Mouse (Mus musculus): ENCODE results near the gene Fry. TPM values are rescaled to one million over a fixed set of nuclear protein-coding genes. Genes with fewer than 3 reads are reported as not detected.
A peak's percentile ranks its signal among the peaks of the same experiment; 100 is the strongest.

Fry gene
- polyA plus RNA-seq, 1 experiment from 2014 or later: 51.4 TPM

DNA sequence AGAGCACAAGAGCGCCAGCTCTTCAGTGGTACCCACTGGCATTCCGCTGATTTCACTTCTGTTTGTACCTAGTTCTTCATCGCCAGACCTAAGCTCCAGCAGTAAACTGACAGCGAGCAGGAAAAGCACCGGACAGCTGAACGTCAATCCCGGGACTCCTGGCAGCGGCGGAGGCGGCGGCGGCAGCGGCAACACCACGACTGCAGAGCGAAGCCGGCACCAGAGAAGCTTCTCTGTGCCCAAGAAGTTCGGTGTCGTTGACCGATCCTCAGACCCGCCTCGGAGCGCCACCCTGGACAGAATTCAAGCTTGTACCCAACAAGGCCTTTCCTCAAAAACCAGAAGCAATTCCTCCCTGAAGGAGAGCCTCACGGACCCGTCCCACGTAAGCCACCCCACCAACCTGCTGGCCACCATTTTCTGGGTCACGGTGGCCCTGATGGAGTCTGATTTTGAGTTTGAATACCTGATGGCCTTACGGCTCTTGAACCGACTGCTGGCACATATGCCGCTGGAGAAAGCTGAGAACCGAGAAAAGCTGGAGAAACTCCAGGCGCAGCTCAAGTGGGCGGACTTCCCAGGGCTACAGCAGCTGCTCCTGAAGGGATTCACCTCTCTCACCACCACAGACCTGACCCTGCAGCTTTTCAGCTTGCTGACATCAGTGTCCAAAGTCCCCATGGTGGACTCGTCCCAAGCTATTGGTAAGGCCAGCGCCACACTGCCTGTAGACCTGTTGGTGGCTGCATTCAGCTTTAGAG lies 318.4 kb downstream of the Fry start:
- H3K4me1 ChIP-seq: no peaks in the 10 kb centered on the region
- H3K27ac ChIP-seq (replicated peaks): no peak overlapping the region
- 28% methylated on average over 34 of the region's 34 CpGs for WGBS
- H3K4me2 ChIP-seq: peak overlapping the region; percentile 44
- H3K9me3 ChIP-seq (replicated peaks): no peaks in the 10 kb centered on the region
- H3K27me3 ChIP-seq (replicated peaks): no peaks in the 10 kb centered on the region
- H3K36me3 ChIP-seq: peaks cover 78% of the 10 kb centered on the region
- ATAC-seq (ENCODE audit: low FRiP score): no peak
- no peak overlapping the region for H3K4me3 ChIP-seq (replicated peaks)
- H3K9ac ChIP-seq (replicated peaks): no peak overlapping the region

DNA sequence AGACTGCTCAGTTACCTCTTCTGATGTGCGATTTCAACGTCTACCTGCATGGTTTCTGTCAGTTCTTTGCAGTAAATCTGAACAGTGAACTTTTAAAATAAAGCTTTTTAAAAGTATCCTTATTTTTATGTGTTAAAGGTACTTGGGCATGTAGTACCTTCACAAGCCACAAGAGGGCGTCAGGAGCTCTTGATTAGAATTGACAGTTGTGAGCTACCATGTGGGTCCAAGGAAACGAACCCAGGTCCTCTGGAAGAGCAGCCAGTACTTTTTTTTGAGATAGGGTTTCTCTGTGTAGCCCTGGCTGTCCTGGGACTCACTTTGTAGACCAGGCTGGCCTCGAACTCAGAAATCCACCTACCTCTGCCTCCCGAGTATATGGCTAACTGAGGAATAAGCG lies 323.2 kb downstream of the Fry start:
- Histone ChIP-seq H3K27ac (replicated peaks) (no peak overlapping the region), H3K9ac (replicated peaks) (no peak overlapping the region), H3K4me2 (no peak overlapping the region), H3K27me3 (replicated peaks) (no peaks in the 10 kb centered on the region), H3K9me3 (replicated peaks) (no peaks in the 10 kb centered on the region), H3K4me3 (replicated peaks) (no peak overlapping the region), H3K4me1 (no peaks in the 10 kb centered on the region), H3K36me3 (peaks cover 60% of the 10 kb centered on the region)
- 44% methylated on average over 7 of the region's 7 CpGs for WGBS
- ATAC-seq (ENCODE audit: low FRiP score): no peak

DNA sequence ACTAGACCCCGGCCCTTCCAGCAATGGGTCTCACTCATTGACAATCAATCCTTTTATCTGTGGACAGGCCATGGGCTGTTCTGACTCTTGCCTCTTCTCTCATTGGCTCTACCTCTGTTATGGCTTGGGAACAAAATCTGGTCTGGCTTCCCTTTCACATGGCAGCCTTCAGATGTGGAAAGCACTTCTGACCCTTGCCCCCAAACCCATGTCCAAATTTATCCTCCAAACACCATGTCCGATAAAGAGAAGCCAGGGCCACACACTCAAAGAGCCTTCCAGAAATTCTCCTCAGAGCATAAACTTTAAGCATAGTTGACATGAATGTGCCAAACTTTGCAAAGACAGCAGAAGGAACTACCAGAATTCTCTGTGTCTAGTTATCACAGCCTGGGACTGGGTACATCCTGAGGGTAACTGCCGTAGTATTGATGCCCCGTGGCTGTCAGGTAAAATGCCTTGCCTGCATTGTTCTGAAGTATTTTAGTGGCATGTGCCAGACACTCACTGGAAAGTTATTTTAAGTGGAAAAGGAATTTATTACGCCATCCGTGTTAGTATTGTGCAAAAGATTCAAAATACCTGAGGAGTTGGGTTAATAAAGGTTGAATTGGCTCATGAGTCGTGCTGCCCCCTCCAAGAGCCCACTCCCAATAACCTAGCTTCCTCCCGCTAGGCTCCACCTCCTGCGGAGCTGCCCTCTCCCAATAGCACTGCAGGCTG lies 333.0 kb downstream of the Fry start:
- Histone ChIP-seq H3K27me3 (replicated peaks) (no peaks in the 10 kb centered on the region), H3K9me3 (replicated peaks) (0 out of 2 replicates have a peak, but pooled peaks cover 4% of the 10 kb centered on the region), H3K4me3 (replicated peaks) (no peak overlapping the region), H3K36me3 (peaks cover 94% of the 10 kb centered on the region), H3K9ac (replicated peaks) (no peak overlapping the region), H3K4me1 (no peaks in the 10 kb centered on the region), H3K27ac (replicated peaks) (no peak overlapping the region), H3K4me2 (no peak overlapping the region)
- WGBS: 87% methylated on average over 9 of the region's 9 CpGs
- no peak for ATAC-seq (ENCODE audit: low FRiP score)

DNA sequence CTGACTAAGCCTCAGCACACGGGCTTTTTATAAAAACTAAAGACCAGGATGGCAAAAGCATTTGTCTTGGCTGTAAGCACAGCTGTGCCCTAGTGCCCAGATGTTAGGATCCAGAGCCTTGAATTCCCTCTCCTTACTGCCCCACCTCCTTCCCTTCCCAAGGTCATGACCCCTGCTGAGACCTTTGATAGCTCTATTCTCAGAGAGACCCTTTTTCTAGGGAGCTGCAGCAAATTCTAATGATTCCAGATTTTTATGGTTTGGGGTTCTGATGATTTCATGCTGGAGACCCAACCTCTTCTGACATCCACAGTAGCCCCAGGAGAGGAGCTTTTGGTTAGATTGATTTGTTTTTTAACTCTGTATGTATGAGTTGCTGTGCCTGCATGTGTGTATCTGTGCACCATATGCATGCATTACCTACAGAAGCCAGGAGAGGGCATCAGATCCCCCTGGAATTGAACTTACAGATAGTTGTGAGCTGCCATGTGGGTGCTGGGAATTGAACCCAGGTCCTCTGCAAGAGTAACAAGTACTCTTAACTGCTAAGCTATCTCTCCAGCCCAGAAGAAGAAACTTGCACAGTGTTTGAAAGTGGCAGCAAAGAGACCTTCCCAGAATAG lies 333.7 kb downstream of the Fry start:
- H3K9me3 ChIP-seq (replicated peaks): 0 out of 2 replicates have a peak, but pooled peaks cover 4% of the 10 kb centered on the region
- ATAC-seq (ENCODE audit: low FRiP score): no peak
- no peaks in the 10 kb centered on the region for H3K4me1 ChIP-seq
- peaks cover 92% of the 10 kb centered on the region for H3K36me3 ChIP-seq
- no peak overlapping the region for H3K27ac ChIP-seq (replicated peaks)
- H3K4me3 ChIP-seq (replicated peaks): no peak overlapping the region
- H3K9ac ChIP-seq (replicated peaks): no peak overlapping the region
- 61% methylated on average over 1 of the region's 1 CpGs for WGBS
- H3K27me3 ChIP-seq (replicated peaks): no peaks in the 10 kb centered on the region
- no peak overlapping the region for H3K4me2 ChIP-seq

DNA sequence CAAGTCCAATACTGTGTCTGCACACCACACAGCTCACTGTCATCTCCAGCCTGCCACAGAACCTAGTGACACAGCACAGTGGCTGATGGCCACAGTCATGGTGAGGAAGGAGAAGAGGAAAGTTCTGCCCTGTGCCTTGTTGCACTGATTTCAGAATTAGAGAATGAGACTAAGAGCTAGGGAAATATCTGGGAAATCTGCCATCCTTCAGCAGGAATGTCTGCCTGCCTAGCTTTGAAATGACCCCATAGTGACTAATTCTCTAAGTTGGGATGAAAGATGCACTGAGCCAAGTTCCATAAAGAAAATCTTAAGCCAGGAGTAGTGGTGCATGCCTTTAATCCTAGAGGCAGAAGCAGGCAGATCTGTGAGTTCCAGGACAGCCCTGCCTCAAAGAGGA lies 334.2 kb downstream of the Fry start:
- Histone ChIP-seq H3K4me2 (no peak overlapping the region), H3K9ac (replicated peaks) (no peak overlapping the region), H3K4me1 (no peaks in the 10 kb centered on the region), H3K36me3 (peaks cover 91% of the 10 kb centered on the region), H3K27me3 (replicated peaks) (no peaks in the 10 kb centered on the region), H3K27ac (replicated peaks) (no peak overlapping the region), H3K9me3 (replicated peaks) (0 out of 2 replicates have a peak, but pooled peaks cover 4% of the 10 kb centered on the region), H3K4me3 (replicated peaks) (no peak overlapping the region)
- no peak for ATAC-seq (ENCODE audit: low FRiP score)

DNA sequence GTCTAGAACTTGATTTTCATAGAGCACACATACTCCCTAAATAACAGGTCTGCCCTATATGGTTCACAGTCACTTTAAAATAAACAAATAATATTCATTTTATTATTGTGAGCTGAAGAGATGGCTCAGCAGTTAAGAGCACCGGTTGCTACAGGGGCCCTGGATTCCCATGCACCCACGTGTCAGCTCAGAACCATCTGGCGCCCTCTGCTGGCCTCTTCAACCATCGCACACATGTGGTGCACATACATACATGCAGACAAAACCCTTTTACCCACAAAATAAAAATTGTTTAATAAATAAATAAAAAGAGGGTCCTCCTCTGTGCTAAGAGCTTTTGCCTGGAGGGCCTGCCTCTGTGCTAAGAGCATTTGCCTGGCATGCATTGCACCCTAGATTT lies 335.0 kb downstream of the Fry start:
- H3K4me2 ChIP-seq: no peak overlapping the region
- H3K4me3 ChIP-seq (replicated peaks): no peak overlapping the region
- no peak overlapping the region for H3K27ac ChIP-seq (replicated peaks)
- WGBS: 90% methylated on average over 4 of the region's 4 CpGs
- H3K9ac ChIP-seq (replicated peaks): no peak overlapping the region
- 0 out of 2 replicates have a peak, but pooled peaks cover 3% of the 10 kb centered on the region for H3K4me1 ChIP-seq
- H3K27me3 ChIP-seq (replicated peaks): no peaks in the 10 kb centered on the region
- peaks cover 90% of the 10 kb centered on the region for H3K36me3 ChIP-seq
- no peak for ATAC-seq (ENCODE audit: low FRiP score)
- 0 out of 2 replicates have a peak, but pooled peaks cover 4% of the 10 kb centered on the region for H3K9me3 ChIP-seq (replicated peaks)

DNA sequence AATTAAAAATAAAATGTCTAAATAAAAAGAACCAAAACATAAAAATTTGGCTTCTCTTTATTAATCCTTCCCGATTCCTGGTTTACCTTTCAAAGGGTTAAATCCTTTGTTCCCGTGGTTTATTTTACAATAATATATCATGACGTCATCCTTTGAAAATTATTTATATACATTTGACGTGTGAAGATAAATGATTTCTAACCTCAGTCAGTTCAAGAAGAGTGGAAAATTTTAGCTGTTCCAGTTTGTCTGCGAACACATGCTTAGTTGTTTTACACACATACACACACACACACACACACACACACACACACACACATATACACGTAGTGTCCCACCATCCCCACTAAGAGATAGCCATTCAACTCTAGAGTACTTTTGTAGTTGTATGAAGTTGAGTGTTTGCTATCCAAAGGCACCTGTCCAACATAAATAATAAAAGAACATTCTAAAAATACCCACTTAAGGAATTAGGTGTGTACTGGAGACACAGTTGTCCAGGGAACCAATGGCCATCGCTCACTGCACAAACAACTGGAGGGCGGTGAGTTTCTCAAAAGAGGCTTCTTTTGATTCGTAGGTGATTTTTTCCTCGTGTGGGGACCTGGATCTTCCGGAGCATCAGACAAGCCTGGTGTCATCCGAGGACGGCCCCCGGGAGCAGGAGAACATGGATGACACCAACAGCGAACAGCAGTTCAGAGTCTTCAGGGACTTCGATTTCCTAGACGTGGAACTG lies 338.9 kb downstream of the Fry start:
- WGBS: 79% methylated on average over 17 of the region's 17 CpGs
- ATAC-seq (ENCODE audit: low FRiP score): no peak
- 0 out of 2 replicates have a peak, but pooled peaks cover 3% of the 10 kb centered on the region for H3K4me1 ChIP-seq
- no peaks in the 10 kb centered on the region for H3K27me3 ChIP-seq (replicated peaks)
- no peak overlapping the region for H3K4me3 ChIP-seq (replicated peaks)
- 0 out of 2 replicates have a peak, but pooled peaks cover under 1% of the 10 kb centered on the region for H3K9me3 ChIP-seq (replicated peaks)
- no peak overlapping the region for H3K27ac ChIP-seq (replicated peaks)
- no peak overlapping the region for H3K4me2 ChIP-seq
- no peak overlapping the region for H3K9ac ChIP-seq (replicated peaks)
- H3K36me3 ChIP-seq: peaks cover 87% of the 10 kb centered on the region

DNA sequence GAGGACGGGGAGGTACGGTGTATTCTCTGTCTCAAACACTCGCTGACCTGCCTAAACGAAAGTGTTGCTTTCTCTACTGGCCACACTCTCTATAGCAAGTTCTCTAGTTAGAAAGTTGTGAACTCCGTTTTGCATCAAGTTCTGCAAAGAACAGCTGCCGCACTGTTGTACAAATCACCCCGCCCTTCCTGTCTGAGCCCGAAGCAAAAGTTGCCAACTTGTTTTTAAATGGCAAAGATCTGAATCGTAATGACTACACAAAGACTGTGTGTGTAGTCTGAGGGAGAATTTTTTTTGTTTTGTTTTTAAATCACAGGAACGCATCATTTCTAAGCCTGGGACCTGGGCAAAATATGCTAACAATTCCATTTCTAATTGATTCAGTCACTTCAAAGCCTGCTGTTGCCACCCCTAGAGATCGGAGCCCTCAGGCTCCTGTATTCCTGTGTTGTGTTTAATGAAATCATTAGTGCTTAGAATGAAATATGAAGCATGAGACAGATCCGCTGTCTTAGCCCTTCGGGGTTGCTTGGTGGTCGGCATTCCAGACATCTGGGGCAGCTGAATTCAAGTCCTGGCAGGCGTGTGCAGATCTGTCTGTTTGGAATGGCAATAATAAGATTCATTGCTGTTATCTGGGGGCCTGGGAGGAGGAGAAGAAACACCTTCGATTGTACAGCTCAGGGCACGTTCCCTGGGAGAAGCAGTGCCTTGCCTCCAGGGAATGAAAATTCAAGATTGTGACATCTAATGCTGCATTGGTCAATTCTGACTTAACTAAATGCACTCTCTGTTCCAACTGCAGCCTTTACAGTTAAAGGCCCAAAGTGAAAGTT lies 339.7 kb downstream of the Fry start:
- no peak overlapping the region for H3K4me2 ChIP-seq
- no peak overlapping the region for H3K4me3 ChIP-seq (replicated peaks)
- 36% methylated on average over 17 of the region's 17 CpGs for WGBS
- H3K9ac ChIP-seq (replicated peaks): no peak overlapping the region
- ATAC-seq (ENCODE audit: low FRiP score): no peak
- peaks cover 83% of the 10 kb centered on the region for H3K36me3 ChIP-seq
- H3K27me3 ChIP-seq (replicated peaks): no peaks in the 10 kb centered on the region
- no peaks in the 10 kb centered on the region for H3K9me3 ChIP-seq (replicated peaks)
- 0 out of 2 replicates have a peak overlapping the region, but pooled peaks have one; percentile 3 for H3K27ac ChIP-seq (replicated peaks)
- H3K4me1 ChIP-seq: 0 out of 2 replicates have a peak, but pooled peaks cover 3% of the 10 kb centered on the region

DNA sequence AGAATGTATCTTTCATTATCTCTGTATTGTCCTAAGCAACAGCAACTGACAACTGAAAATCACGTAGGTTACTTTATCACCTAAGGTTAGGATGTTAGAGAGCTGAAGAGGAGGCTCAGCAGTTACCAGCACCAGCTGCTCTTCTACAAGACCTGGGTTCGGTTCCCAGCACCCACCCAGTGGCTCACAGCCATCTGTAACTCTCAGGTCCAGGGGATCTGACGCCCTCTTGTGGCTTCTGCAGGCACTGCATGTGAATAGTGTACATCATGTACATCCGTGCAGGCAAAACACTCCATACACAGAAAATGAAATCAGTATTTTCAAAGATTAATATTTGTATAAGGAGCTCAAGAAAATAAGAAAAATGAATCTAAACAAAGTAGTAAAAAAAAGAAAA lies 341.4 kb downstream of the Fry start:
- no peak overlapping the region for H3K4me2 ChIP-seq
- no peak overlapping the region for H3K4me3 ChIP-seq (replicated peaks)
- H3K27ac ChIP-seq (replicated peaks): no peak overlapping the region
- no peak overlapping the region for H3K9ac ChIP-seq (replicated peaks)
- H3K36me3 ChIP-seq: peaks cover 71% of the 10 kb centered on the region
- H3K27me3 ChIP-seq (replicated peaks): no peaks in the 10 kb centered on the region
- H3K4me1 ChIP-seq: 0 out of 2 replicates have a peak, but pooled peaks cover 3% of the 10 kb centered on the region
- no peaks in the 10 kb centered on the region for H3K9me3 ChIP-seq (replicated peaks)
- 87% methylated on average over 4 of the region's 4 CpGs for WGBS
- ATAC-seq (ENCODE audit: low FRiP score): no peak

DNA sequence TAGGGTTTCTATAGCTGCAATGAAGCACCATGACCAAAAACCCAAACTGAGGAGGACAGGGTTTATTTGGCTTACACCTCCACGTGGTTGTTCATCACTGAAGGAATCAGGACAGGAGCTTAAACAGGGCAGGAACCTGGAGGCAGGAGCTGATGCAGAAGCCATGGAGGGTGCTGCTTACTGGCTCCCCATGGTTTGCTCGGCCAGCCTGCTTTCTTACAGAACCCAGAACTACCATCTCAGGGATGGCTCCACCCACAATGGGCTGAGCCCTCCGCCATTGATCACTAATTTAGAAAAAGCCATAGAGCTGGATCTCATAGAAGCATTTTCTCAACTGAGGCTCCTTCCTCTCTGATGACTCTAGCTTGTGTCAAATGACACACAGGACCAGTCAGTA lies 346.3 kb downstream of the Fry start:
- WGBS: 63% methylated on average over 3 of the region's 3 CpGs
- Histone ChIP-seq H3K36me3 (peaks cover 49% of the 10 kb centered on the region), H3K9me3 (replicated peaks) (no peaks in the 10 kb centered on the region), H3K9ac (replicated peaks) (no peak overlapping the region), H3K27ac (replicated peaks) (no peak overlapping the region), H3K4me2 (no peak overlapping the region), H3K4me3 (replicated peaks) (no peak overlapping the region), H3K4me1 (no peaks in the 10 kb centered on the region), H3K27me3 (replicated peaks) (no peaks in the 10 kb centered on the region)
- ATAC-seq (ENCODE audit: low FRiP score): no peak

DNA sequence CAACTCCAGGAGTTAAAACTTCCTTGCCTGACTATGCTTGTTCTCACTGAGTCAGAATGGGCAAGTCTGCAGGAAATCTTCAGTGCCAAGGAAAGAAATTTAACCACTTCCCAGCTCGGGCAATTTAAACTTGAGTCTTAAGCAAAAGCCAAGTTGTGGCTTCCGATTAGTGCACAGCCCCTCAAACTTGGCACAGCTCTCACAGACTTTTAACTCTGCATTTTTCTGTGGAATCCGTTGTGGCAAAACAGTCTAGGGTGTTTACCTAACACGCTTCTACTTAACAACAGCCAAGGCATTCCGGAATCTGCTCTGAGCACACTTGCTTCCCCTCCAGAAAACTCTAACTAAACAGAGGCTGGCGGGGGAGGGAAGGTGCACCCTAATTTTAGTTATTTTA lies 346.8 kb downstream of the Fry start:
- no peak for ATAC-seq (ENCODE audit: low FRiP score)
- H3K9me3 ChIP-seq (replicated peaks): no peaks in the 10 kb centered on the region
- H3K27ac ChIP-seq (replicated peaks): no peak overlapping the region
- H3K36me3 ChIP-seq: peaks cover 47% of the 10 kb centered on the region
- H3K27me3 ChIP-seq (replicated peaks): no peaks in the 10 kb centered on the region
- no peak overlapping the region for H3K4me2 ChIP-seq
- no peaks in the 10 kb centered on the region for H3K4me1 ChIP-seq
- H3K4me3 ChIP-seq (replicated peaks): no peak overlapping the region
- H3K9ac ChIP-seq (replicated peaks): no peak overlapping the region
- 83% methylated on average over 6 of the region's 6 CpGs for WGBS

All from neural tube, embryonic 15.5 days (tissue).